Mouse (Mus musculus): Measurements from ENCODE around the gene Rnaset2b.
"Not testable (repeated sequence)": the region's sequence is repeated elsewhere in the genome, so short reads cannot be mapped to it uniquely, and the experiment has no call there.

Gene Rnaset2b

GRCm38 (mm10) chr17:6970334-6970733 is at the start of gene Rnaset2b:
TSS of gene Rnaset2b (plus strand) at chr17:6970634.
- DNase-seq (ENCODE audit: low read depth, low spot score), result not testable (repeated sequence)

- DNase-seq (ENCODE audit: low read depth, low spot score), result not testable (repeated sequence)
These were observed 38.8 kb upstream of the Rnaset2b start for GRCm38 (mm10) chr17:6931625-6932024.

- not testable (repeated sequence) for DNase-seq (ENCODE audit: low read depth, low spot score)
These were observed 27.9 kb upstream of the Rnaset2b start for GRCm38 (mm10) chr17:6942560-6942959.

GRCm38 (mm10) chr17:6947637-6947983 is 22.8 kb upstream of the Rnaset2b start:
- not testable (repeated sequence) for DNase-seq (ENCODE audit: low read depth, low spot score)

- not testable (repeated sequence) for DNase-seq (ENCODE audit: low read depth, low spot score)
These were observed 22.3 kb upstream of the Rnaset2b start, which contains the start of gene Rsph3b for GRCm38 (mm10) chr17:6947984-6948768. TSS of gene Rsph3b (minus strand) at chr17:6948682.

- DNase-seq (ENCODE audit: low read depth, low spot score), result not testable (repeated sequence)
These were observed 21.6 kb upstream of the Rnaset2b start for GRCm38 (mm10) chr17:6948769-6949228.

GRCm38 (mm10) chr17:6958881-6959280 is 11.6 kb upstream of the Rnaset2b start:
- not testable (repeated sequence) for DNase-seq (ENCODE audit: low read depth, low spot score)

GRCm38 (mm10) chr17:6959543-6960259 is 10.7 kb upstream of the Rnaset2b start:
- not testable (repeated sequence) for DNase-seq (ENCODE audit: low read depth, low spot score)

- DNase-seq (ENCODE audit: low read depth, low spot score), result not testable (repeated sequence)
These were observed 10.1 kb upstream of the Rnaset2b start for GRCm38 (mm10) chr17:6960349-6960748.

- not testable (repeated sequence) for DNase-seq (ENCODE audit: low read depth, low spot score)
These were observed 9.7 kb upstream of the Rnaset2b start, which contains the start of gene Tagap1 for GRCm38 (mm10) chr17:6960776-6961175. TSS of gene Tagap1 (minus strand) at chr17:6961156.

- DNase-seq (ENCODE audit: low read depth, low spot score), result not testable (repeated sequence)
These were observed 9.0 kb upstream of the Rnaset2b start for GRCm38 (mm10) chr17:6961181-6962000.

- DNase-seq (ENCODE audit: low read depth, low spot score), result not testable (repeated sequence)
These were observed 8.1 kb upstream of the Rnaset2b start for GRCm38 (mm10) chr17:6962339-6962738.

- DNase-seq (ENCODE audit: low read depth, low spot score), result not testable (repeated sequence)
These were observed 7.5 kb upstream of the Rnaset2b start for GRCm38 (mm10) chr17:6962936-6963335.

- DNase-seq (ENCODE audit: low read depth, low spot score), result not testable (repeated sequence)
These were observed 5.1 kb upstream of the Rnaset2b start for GRCm38 (mm10) chr17:6965364-6965763.

GRCm38 (mm10) chr17:6967673-6968072 is 2.8 kb upstream of the Rnaset2b start:
- DNase-seq (ENCODE audit: low read depth, low spot score), result not testable (repeated sequence)

GRCm38 (mm10) chr17:6971238-6971637 is 804 bp downstream of the Rnaset2b start:
- DNase-seq (ENCODE audit: low read depth, low spot score), result not testable (repeated sequence)

- not testable (repeated sequence) for DNase-seq (ENCODE audit: low read depth, low spot score)
These were observed 2.5 kb downstream of the Rnaset2b start for GRCm38 (mm10) chr17:6972836-6973396.

GRCm38 (mm10) chr17:6974985-6975384 is 4.6 kb downstream of the Rnaset2b start:
- not testable (repeated sequence) for DNase-seq (ENCODE audit: low read depth, low spot score)

GRCm38 (mm10) chr17:6978287-6979248 is 8.1 kb downstream of the Rnaset2b start, which contains the start of gene Gm49721:
TSS of gene Gm49721 (plus strand) at chr17:6978904.
- not testable (repeated sequence) for DNase-seq (ENCODE audit: low read depth, low spot score)

- not testable (repeated sequence) for DNase-seq (ENCODE audit: low read depth, low spot score)
These were observed 8.9 kb downstream of the Rnaset2b start for GRCm38 (mm10) chr17:6979380-6979779.
